ENCODE assay signal across 8 mouse cellular contexts in genomic region chr19:4099056-4099455, GRCm38 (mm10). TPM values are rescaled to one million over a fixed set of nuclear protein-coding genes. Genes with fewer than 3 reads are reported as not detected.
A peak's percentile ranks its signal among the peaks of the same experiment; 100 is the strongest.
DNase-seq lines count a peak whose midpoint lies in the region; ATAC-seq lines count a peak whose summit lies in the region.

No protein-coding gene starts in this region.

- WGBS in hindbrain, embryonic 14.5 days: 15% methylated on average over 9 of the region's 9 CpGs

- peak overlapping the region; percentile 86; the same call in 1 of the 2 replicates for H3K4me2 ChIP-seq in hindbrain, embryonic 14.5 days (replicated peaks)

- no peak overlapping the region for H3K4me3 ChIP-seq in hindbrain, embryonic 14.5 days (replicated peaks; ENCODE audit: low read length)

- no peak overlapping the region for H3K27ac ChIP-seq in hindbrain, embryonic 14.5 days

- H3K9me3 ChIP-seq in hindbrain, embryonic 14.5 days (ENCODE audit: control insufficient read depth, low read length): no peaks in the 10 kb centered on the region

- no peak for ATAC-seq in hindbrain, embryonic 14.5 days (ENCODE audit: low FRiP score)

- peak; percentile 99 for DNase-seq in NIH3T3 (ENCODE audit: low read depth)
- peak; percentile 93 to 94 for DNase-seq in cerebellum, postnatal 10 days
- peak; percentile 89 to 92 for DNase-seq in frontal cortex, postnatal 36 days (ENCODE audit: low spot score in 2 of 2)
- DNase-seq in hindbrain, embryonic 14.5 days (ENCODE audit: low spot score): peak; percentile 87
- DNase-seq in layer of hippocampus, postnatal 25 days (ENCODE audit: extremely low spot score in 1 of 2, low spot score in 1 of 2): peak; percentile 81 to 92
- peak; percentile 95 for DNase-seq in lung, postnatal 25 days (ENCODE audit: low spot score)
- peak; percentile 85 for DNase-seq in retina, adult 2 months (ENCODE audit: low read depth, low spot score)
- peak; percentile 95 for DNase-seq in thymus, postnatal 25 days

- H3K9ac ChIP-seq in hindbrain, embryonic 14.5 days: no peak overlapping the region

- H3K36me3 ChIP-seq in hindbrain, embryonic 14.5 days (replicated peaks; ENCODE audit: control insufficient read depth, insufficient read depth): peaks cover 5% of the 10 kb centered on the region

- H3K27me3 ChIP-seq in hindbrain, embryonic 14.5 days (ENCODE audit: control insufficient read depth, insufficient read depth, low read length): peaks cover 9% of the 10 kb centered on the region; the same call in 1 of the 2 replicates

- peaks cover 48% of the 10 kb centered on the region for H3K4me1 ChIP-seq in hindbrain, embryonic 14.5 days (replicated peaks; ENCODE audit: control insufficient read depth, insufficient read depth, low read length)

RNA-seq across cellular contexts. Expression of gene Pitpnm1, which starts 0.7 kb away (rescaled TPM):
- polyA plus RNA-seq in hindbrain, embryonic 14.5 days (2014; fragmentation: Nextera tagmentation; extraction: Ambion mirVana): 70.0 and 74.7 TPM in 2 replicates
- total RNA-seq in layer of hippocampus, postnatal 25 days (2021): 100 to 1,000 TPM; 176 to 181 TPM

RNA-seq across cellular contexts. Expression of gene Cdk2ap2, which starts 2.1 kb away (rescaled TPM):
- 79.2 and 82.1 TPM in 2 replicates for polyA plus RNA-seq in hindbrain, embryonic 14.5 days (2014; fragmentation: Nextera tagmentation; extraction: Ambion mirVana)
- total RNA-seq in layer of hippocampus, postnatal 25 days (2021): 10 to 100 TPM; 28.9 to 37.6 TPM

RNA-seq across cellular contexts. Expression of gene Cabp2, which starts 17.7 kb away (rescaled TPM):
- polyA plus RNA-seq in hindbrain, embryonic 14.5 days (2014; fragmentation: Nextera tagmentation; extraction: Ambion mirVana): not detected in 2 replicates
- total RNA-seq in layer of hippocampus, postnatal 25 days (2021): not detected

RNA-seq across cellular contexts. Expression of gene Aip, which starts 26.6 kb away (rescaled TPM):
- 93.8 and 99.7 TPM in 2 replicates for polyA plus RNA-seq in hindbrain, embryonic 14.5 days (2014; fragmentation: Nextera tagmentation; extraction: Ambion mirVana)
- 100 to 1,000 TPM; 102 to 127 TPM for total RNA-seq in layer of hippocampus, postnatal 25 days (2021)

RNA-seq across cellular contexts. Expression of gene Gstp3, which starts 39.7 kb away (rescaled TPM):
- polyA plus RNA-seq in hindbrain, embryonic 14.5 days (2014; fragmentation: Nextera tagmentation; extraction: Ambion mirVana): not detected in 2 replicates
- not detected for total RNA-seq in layer of hippocampus, postnatal 25 days (2021)
